Mouse (Mus musculus) adrenal gland, adult 2 months (tissue): ENCODE measurements around the gene Cd37. TPM values are rescaled to one million over a fixed set of nuclear protein-coding genes. Genes with fewer than 3 reads are reported as not detected.

Experiments
- DNase-seq: peaks from one replicate; pipeline ENCODE4 v3.0.0; 2021
- long read RNA-seq: library from polyadenylated mRNA; stranded (forward); transcript quantifications from one replicate; pipeline ENCODE4 v2.0.0, GENCODE M21; 2021
- polyA plus RNA-seq: library from polyadenylated mRNA; depleted of rRNA; stranded (reverse); fragments of >200 nt; gene quantifications from 2 replicates; pipeline ENCODE4 v1.2.3, GENCODE M21; 2012; rRNA removed
- total RNA-seq, 2 experiments: library from RNA; stranded (reverse); gene quantifications; 2 replicates each; pipeline ENCODE4 v1.2.3; 2021

The Cd37 gene
- total RNA-seq (1 to 10 TPM; 2.9 to 5.2 TPM), polyA plus RNA-seq (10.9 and 14.3 TPM in 2 replicates)
- long read RNA-seq, partial matches to known transcripts, result 0 of 3 reads
- long read RNA-seq, other reads (novel, unspliced or antisense), result 2 of 3 reads

DNA sequence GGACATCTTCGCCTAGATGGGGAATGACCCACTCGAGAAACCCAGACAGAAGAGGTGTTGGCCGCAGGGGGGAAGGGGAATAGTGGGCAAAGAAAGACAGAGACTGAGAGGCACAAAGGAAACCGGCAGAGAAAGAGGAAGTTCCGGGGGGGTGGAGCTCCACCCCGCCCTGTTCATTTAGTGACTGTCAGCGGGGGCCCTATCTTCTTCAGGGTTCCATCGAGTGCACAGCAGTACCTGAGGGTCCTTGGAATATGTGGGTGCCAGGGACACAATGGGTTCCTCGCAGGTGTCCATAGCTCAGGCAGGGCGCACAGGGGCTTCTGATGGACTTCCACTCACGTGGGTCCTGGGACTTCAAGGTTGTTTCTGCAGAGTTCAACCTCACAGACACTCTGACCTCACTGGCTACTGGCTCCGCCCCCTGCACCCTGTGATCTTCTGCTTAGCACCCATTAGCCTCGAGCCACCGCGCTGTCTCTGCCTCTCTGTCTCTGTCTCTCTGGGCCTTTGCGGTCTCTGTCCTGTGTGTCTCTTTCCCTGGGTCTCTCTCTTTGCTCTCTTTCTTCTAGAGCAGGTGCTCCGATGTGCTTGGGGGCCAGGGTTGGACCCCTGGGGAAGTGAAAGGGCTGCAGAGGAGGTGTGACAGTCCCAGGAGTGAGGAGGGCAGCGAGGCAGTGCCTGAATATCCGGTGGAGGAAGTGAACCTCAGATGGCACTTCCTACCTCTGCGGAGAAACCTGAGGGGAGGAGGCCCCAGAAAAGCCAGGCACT, at the start of gene Cd37:
Cd37 (minus strand) TSS at position 393 of the 774 bp plus-strand sequence.
- DNase-seq, result no peak

- DNase-seq, result no peak
Observed at GRCm38 (mm10) chr7:45286486-45286885, 47.6 kb upstream of the Cd37 start.

DNA sequence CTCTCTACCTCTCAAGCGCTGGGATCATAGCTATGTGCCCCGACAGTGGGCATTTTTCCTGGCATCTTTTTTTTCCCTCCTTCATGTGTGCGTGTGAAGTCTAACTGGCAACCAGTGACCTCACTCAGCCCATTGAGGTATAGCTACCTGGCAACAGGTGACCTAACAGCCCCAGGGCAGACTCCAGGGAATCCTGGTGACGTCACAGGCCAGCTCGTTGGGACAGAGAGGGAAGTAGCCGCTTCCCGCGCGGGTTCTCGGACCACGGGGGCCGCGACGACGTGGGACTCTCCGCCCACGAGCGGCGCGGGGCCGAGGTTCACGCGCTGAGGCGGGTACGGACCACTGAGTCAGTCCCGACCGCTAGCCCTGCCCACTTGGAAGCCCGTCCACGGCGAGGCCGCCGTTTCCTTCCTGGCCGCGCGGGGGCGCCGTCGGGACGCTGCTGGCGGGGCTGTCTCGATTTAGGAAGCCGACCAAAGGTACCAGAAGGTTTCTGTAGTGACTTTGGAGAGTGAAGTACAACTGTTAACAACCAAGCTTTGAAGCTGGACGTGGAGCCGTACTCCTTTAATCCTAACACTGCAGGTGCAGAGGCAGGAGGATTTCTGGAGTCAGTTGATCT, 38.3 kb upstream of the Cd37 start, which contains the start of gene Slc6a21:
Slc6a21 (plus strand) TSS at position 378 of the 625 bp plus-strand sequence.
- peak; percentile 85 for DNase-seq

DNA sequence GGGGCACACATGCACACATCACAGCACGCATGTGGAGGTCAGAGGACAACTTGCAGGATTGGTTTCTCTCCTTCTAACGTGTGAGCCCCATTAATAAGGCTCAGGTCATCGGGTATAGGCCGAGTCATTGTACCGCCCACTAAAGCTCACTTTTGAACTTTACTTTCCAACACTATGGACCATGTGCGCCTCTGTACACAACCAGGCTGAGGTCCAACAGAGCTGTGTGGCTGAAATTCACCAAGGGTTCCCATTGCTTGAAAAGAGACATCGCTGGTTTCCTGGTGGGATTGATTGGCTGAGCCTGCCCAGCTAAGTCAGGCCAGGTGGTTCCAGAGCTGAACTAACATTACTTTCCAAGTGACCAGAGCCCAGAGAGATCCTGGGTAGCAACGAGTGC, 34.8 kb upstream of the Cd37 start:
- DNase-seq, result no peak

- DNase-seq, result no peak
Observed at GRCm38 (mm10) chr7:45272786-45273412, 34.0 kb upstream of the Cd37 start.

DNA sequence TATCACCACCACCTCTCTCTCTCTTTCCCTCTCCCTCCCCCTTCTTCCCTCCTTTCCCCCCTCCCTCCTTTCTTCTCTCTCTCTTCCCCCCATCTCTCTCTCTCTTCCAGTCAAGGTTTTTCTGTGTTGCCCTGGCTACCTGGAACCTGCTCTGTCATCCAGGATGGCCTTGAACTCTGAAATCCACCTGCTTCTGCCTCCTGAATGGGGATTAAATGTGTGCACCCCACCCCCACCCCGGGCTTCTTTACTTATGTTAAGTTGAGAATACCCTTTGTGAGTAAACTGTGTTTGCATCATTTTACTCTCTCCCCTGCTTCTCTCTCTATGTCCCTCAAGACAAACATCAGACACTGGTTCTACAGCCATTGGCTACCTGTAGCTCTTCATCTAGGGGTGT, 26.6 kb upstream of the Cd37 start:
- no peak for DNase-seq

- DNase-seq, result no peak
Observed at GRCm38 (mm10) chr7:45264348-45264747, 25.4 kb upstream of the Cd37 start.

GRCm38 (mm10) chr7:45263006-45263607, 24.2 kb upstream of the Cd37 start:
- no peak for DNase-seq

DNA sequence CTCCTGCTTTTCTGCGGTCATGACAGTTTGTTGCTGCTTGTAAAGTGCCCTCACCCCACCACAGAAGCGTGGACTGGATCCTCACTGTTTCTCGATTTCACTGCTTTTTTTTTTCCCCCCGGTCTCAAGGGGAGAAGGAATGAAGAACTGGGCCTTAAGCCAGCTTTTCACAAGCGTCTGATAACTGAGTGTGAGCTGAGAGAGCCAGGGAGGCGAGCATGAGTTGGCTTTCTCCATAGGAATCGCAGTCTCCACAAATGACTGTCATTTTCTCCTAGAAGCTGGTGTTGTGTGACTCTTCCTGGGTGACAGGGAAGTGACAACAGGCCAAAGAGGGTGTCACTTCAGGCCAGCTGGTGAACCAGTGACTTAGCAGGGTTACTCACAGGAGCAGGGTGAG, 23.4 kb upstream of the Cd37 start:
- DNase-seq, result no peak

- no peak for DNase-seq
Observed at GRCm38 (mm10) chr7:45259281-45259680, 20.4 kb upstream of the Cd37 start.

- no peak for DNase-seq
Observed at GRCm38 (mm10) chr7:45257063-45257840, 18.3 kb upstream of the Cd37 start.

GRCm38 (mm10) chr7:45255822-45256221, 16.9 kb upstream of the Cd37 start:
- peak; percentile 34 for DNase-seq

- no peak for DNase-seq
Observed at GRCm38 (mm10) chr7:45253806-45254205, 14.9 kb upstream of the Cd37 start.

DNA sequence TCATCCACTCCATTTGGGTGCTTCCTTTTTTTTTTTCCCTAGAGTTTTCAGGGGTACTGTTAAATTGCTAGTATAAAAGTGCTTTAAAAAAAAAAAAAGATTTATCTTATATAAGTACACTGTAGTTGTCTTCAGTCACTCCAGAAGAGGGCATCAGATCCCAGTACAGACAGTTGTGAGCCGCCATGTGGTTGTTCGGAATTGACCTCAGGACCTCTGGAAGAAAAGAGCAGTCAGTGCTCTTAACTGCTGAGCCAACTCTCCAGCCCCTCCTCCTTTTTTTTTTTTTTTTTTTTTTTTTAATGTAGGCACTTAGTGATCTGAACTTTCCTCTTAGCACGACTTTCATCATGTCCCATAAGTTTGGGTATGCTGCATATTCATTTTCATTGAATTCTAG, 8.8 kb upstream of the Cd37 start:
- no peak for DNase-seq

GRCm38 (mm10) chr7:45241389-45241749, 2.5 kb upstream of the Cd37 start:
- DNase-seq, result no peak

- peak; percentile 12 for DNase-seq
Observed at GRCm38 (mm10) chr7:45240633-45241388, 1.9 kb upstream of the Cd37 start, which contains the start of gene Slc6a16. Slc6a16 (plus strand) TSS chr7:45241085.

GRCm38 (mm10) chr7:45240109-45240508, 1.2 kb upstream of the Cd37 start:
- no peak for DNase-seq

DNA sequence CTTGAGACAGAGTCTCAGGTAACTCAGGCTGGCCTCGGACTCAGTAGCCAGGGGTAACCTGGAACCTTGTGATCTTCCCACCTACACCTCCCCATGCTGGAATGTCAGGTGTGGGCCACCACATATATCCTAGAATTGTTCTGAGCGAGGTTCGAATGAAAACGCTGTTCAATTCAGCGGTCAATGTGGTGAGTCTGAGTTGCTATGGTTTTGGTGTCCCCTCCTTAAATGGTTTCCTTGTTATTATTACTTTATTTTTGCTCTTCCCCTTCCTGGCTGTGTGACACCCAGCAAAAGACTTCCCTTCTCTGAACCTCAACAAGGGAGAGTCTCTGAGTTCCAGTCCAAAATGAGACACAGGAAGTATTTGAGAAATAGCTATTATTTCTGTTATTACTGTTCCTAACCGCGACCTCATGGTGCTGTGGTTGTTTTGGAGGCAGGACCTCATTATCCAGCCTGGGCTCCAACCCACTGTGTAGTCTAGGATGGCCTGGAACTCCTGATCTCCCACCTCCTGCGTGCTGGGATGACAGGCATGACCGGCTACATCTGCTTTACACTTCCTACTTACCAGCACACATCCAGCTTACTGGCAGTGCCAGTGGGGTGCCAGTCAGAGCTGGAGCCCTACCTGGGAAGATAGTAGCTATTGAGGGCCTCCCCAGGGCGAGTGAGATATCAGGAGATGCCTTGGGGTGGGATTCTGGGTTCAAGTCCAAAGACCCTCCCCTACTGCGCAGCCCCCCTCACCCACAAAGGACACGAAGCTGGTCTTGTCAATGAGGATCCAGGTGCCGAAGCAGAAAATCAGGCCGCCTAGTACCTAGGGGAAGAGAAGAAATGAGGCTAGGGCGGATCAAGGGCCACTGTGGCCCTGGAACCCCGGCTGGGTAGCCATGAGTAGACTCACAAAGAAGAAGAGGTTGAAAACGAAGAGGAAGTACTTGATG, 892 bp downstream of the Cd37 start:
- no peak for DNase-seq

DNA sequence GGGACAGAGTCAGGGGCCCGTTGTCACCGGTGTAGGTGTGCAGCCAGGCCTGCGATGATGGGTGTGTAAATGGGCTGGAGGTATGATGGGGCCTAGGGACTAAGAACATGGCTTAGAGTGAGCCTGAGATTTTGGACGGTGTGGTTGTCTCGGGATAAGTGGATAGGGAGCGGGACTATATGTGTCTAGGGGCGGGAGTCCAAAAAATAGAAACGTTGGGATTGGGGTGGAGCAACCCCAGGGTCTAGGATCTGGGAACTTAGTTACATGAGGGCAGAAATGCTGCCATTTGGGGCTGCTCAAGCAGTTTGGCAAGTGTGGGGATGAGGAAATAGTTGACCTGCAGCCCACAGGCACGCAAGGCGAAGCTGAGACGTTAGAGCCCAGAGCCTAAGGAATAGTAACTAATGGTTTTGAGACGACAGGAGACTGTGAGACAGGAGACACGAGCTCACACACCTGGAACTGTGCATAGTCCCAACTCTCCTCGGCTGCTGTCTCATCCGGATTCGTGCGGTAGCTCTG, 3.2 kb downstream of the Cd37 start:
- no peak for DNase-seq
